Mouse (Mus musculus) embryonic fibroblast, embryonic 13.5 days (primary cell): ENCODE measurements at regions not wholly inside any gene's neighbourhood (a gene's known extent, or its start where the extent isn't known, plus 50 kb on each side); places are given as distances from the start of the nearest gene placed in this dataset.

Experiments used
- CTCF ChIP-seq: IDR thresholded peaks from 2 replicates; pipeline ENCODE4 v1.5.1; 2011; ENCODE audit warnings: mild to moderate bottlenecking, control low read depth, low read length, moderate library complexity, borderline replicate concordance; ENCODE audit not compliant: insufficient read depth
- POLR2A ChIP-seq: IDR thresholded peaks from 2 replicates; pipeline ENCODE4 v1.6.1; 2011; ENCODE audit warnings: low read depth, mild to moderate bottlenecking, control low read depth, low read length, moderate library complexity

- TF ChIP-seq CTCF, result no peak
- 0 out of 2 replicates have a peak, but pooled peaks have one; percentile 25 for TF ChIP-seq POLR2A
These were observed 73.7 kb upstream of the Dlg1 start for GRCm38 (mm10) chr16:31589576-31589975.
